Mouse (Mus musculus) cortical plate, adult 2 months (tissue): ENCODE results near the gene Atoh8.

Experiments
- CTCF ChIP-seq: fragments of 200-500 bp; IDR thresholded peaks from 2 replicates; pipeline ENCODE4 v1.5.1; 2011; ENCODE audit warnings: mild to moderate bottlenecking, control low read depth, low read length; ENCODE audit not compliant: insufficient read depth; ENCODE audit errors: extremely low read depth
- POLR2A ChIP-seq: fragments of 200-500 bp; IDR thresholded peaks from 2 replicates; pipeline ENCODE4 v1.6.1; 2011; ENCODE audit warnings: mild to moderate bottlenecking, low read length, control low read depth; ENCODE audit not compliant: insufficient read depth; ENCODE audit errors: extremely low read depth

- TF ChIP-seq CTCF (no peak), POLR2A (no peak)
Measured at GRCm38 (mm10) chr6:72227011-72227410, 8.4 kb downstream of the Atoh8 start.
